Mouse (Mus musculus): ENCODE results near the gene Gclm. TPM values are rescaled to one million over a fixed set of nuclear protein-coding genes. Genes with fewer than 3 reads are reported as not detected.
A peak's percentile ranks its signal among the peaks of the same experiment; 100 is the strongest.
"Not testable (repeated sequence)": the region's sequence is repeated elsewhere in the genome, so short reads cannot be mapped to it uniquely, and the experiment has no call there.

The Gclm gene
- polyA plus RNA-seq, 1 experiment from 2014 or later: 45.0 TPM

DNA sequence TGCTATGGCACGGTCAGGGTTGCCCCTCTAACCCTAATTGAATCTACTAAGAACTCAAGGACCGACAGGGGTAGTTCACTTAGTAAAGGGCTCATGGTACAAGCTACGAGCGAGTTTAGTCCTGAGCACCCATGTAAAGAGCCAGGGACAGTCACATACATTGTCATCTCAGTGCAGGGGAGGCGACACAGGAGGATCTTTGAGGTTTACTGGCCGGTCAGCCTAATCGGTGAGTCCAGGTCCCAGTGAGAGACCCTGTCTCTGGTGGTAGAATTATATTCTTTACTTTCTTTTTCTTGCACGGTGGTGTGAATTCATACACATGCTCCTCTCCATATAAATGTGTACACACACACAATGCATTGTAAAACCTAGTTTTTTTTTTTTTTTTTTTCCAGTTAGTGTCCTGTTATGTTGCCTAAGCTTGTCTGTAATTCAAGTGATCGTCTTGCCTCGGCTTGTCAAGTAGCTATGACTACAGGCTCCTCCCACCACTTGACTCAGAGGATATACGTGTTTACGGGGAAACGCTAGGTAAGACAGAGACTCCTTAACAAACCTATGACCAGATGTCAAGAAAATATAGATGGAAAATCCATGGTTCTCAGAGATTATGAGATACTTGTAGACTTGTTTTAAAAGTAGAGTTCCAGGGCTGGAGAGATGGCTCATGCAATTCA is 33.8 kb upstream of the Gclm start:
- no peak for ATAC-seq (ENCODE audit: insufficient number of reproducible peaks, low FRiP score, low TSS enrichment, low read depth)
- no peak overlapping the region for H3K27ac ChIP-seq (replicated peaks; ENCODE audit: low read depth, low read length)

DNA sequence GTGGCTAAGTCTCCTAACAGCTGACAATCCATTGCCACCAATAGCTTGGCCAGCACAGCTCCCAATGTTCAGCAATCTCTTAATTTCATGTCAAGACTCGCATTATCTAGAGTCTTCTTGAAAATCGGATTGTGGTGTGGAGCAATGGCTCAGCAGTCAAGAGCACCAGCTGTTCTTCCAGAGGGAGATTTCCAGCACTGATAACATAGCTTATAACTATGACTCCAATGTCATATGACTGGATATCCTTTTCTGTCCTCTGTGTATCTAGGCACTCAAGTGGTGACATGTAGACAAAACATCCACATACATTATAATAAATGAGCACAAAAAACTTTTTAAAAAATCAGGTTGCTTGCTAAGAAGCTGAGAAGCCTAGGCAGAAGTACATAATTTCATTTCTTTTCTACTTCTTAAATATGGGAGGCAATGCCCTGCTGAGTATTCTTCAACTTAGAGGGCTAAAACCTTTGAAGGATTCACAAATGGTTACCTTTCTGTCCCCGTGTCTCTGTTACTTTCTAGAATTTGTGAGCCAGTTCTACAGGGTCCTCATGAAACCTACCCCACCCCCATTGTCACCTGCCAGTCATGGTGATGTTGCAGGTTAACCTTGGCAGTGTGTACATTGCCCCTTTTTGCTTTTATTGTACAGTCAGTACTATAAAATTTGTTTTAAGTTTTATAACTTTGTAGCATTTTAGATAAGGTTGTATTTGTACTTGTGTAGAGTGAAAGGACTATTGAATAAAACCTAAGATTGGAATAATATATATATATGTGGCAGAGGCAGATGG is 23.9 kb upstream of the Gclm start:
- Histone ChIP-seq H3K27ac (replicated peaks; ENCODE audit: low read depth, low read length) (no peak overlapping the region), H3K27me3 (ENCODE audit: control insufficient read depth, insufficient read depth, low read length) (no peaks in the 10 kb centered on the region), H3K9ac (ENCODE audit: low read length) (no peak overlapping the region), H3K9me3 (ENCODE audit: control insufficient read depth, low read length) (no peaks in the 10 kb centered on the region), H3K4me2 (ENCODE audit: low read depth, severe bottlenecking) (no peak overlapping the region), H3K4me1 (ENCODE audit: control insufficient read depth, insufficient read depth, low read length) (no peaks in the 10 kb centered on the region), H3K4me3 (ENCODE audit: low read depth, low read length) (no peak overlapping the region), H3K36me3 (ENCODE audit: control insufficient read depth, insufficient read depth, low read length) (no peaks in the 10 kb centered on the region)
- 89% methylated on average over 3 of the region's 3 CpGs for WGBS
- ATAC-seq (ENCODE audit: insufficient number of reproducible peaks, low FRiP score, low TSS enrichment, low read depth) (no peak), DNase-seq (ENCODE audit: low spot score) (no peak)

More for the DNA sequence above, 33.8 kb upstream of the Gclm start:
- no peak overlapping the region for H3K4me2 ChIP-seq (ENCODE audit: low read depth, severe bottlenecking)
- 76% methylated on average over 13 of the region's 13 CpGs for WGBS
- H3K36me3 ChIP-seq (ENCODE audit: control insufficient read depth, insufficient read depth, low read length): no peaks in the 10 kb centered on the region
- H3K9ac ChIP-seq (ENCODE audit: low read length): no peak overlapping the region
- H3K4me3 ChIP-seq (ENCODE audit: low read depth, low read length): no peak overlapping the region
- no peaks in the 10 kb centered on the region for H3K9me3 ChIP-seq (ENCODE audit: control insufficient read depth, low read length)
- DNase-seq (ENCODE audit: low spot score): no peak
- peaks cover 3% of the 10 kb centered on the region; the same call in 1 of the 2 replicates for H3K4me1 ChIP-seq (ENCODE audit: control insufficient read depth, insufficient read depth, low read length)
- H3K27me3 ChIP-seq (ENCODE audit: control insufficient read depth, insufficient read depth, low read length): no peaks in the 10 kb centered on the region

DNA sequence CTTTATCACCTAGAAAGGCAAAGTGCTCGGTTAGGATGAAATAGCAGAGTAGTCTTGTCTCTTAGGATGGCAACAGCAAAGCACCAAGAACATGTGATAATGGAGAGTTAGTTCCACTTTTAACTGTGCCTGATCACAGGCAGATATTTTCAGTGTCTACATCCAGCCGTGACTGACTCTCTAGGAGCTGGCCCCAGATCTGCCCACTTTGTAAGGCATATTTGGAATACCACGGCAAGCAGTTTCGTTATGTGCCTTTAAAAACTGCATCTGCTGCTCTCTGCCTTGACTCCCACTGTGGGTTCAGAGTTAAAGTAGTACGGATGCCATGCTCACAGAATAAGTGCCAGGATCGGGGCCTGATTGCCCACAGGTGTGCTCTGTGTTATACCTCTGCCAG is 18.4 kb upstream of the Gclm start:
- H3K4me2 ChIP-seq (ENCODE audit: low read depth, severe bottlenecking); H3K9me3 ChIP-seq (ENCODE audit: control insufficient read depth, low read length); H3K36me3 ChIP-seq (ENCODE audit: control insufficient read depth, insufficient read depth, low read length); H3K27ac ChIP-seq (replicated peaks; ENCODE audit: low read depth, low read length); ATAC-seq (ENCODE audit: insufficient number of reproducible peaks, low FRiP score, low TSS enrichment, low read depth); H3K4me1 ChIP-seq (ENCODE audit: control insufficient read depth, insufficient read depth, low read length); DNase-seq (ENCODE audit: low spot score); H3K9ac ChIP-seq (ENCODE audit: low read length); H3K4me3 ChIP-seq (ENCODE audit: low read depth, low read length); H3K27me3 ChIP-seq (ENCODE audit: control insufficient read depth, insufficient read depth, low read length): not testable (repeated sequence)
- WGBS: 70% methylated on average over 6 of the region's 6 CpGs

DNA sequence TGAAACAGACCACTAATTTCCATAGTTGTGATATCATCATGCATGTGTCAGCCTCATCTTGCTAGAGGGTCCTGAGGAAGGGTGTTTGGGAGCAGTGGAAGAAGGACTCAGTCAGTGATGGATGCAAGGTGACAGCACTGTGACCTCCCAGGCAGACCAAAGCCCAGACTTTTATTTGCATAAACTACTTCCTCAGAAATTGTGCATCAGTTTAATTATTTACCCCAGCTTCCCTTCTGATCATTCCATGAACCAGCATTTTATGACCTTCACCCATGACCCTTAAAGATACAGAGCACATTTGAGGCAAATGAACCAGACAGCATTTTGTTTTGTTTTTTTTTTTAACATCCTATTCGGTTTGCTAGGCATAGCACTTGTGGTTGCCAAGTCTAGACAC is 9.6 kb upstream of the Gclm start:
- H3K9me3 ChIP-seq (ENCODE audit: control insufficient read depth, low read length): no peaks in the 10 kb centered on the region
- no peaks in the 10 kb centered on the region for H3K36me3 ChIP-seq (ENCODE audit: control insufficient read depth, insufficient read depth, low read length)
- 66% methylated on average over 1 of the region's 1 CpGs for WGBS
- H3K27me3 ChIP-seq (ENCODE audit: control insufficient read depth, insufficient read depth, low read length): no peaks in the 10 kb centered on the region
- DNase-seq (ENCODE audit: low spot score) (no peak), ATAC-seq (ENCODE audit: insufficient number of reproducible peaks, low FRiP score, low TSS enrichment, low read depth) (no peak)
- H3K4me1 ChIP-seq (ENCODE audit: control insufficient read depth, insufficient read depth, low read length): no peaks in the 10 kb centered on the region
- no peak overlapping the region for H3K4me2 ChIP-seq (ENCODE audit: low read depth, severe bottlenecking)
- no peak overlapping the region for H3K27ac ChIP-seq (replicated peaks; ENCODE audit: low read depth, low read length)
- H3K4me3 ChIP-seq (ENCODE audit: low read depth, low read length): no peak overlapping the region
- no peak overlapping the region for H3K9ac ChIP-seq (ENCODE audit: low read length)

DNA sequence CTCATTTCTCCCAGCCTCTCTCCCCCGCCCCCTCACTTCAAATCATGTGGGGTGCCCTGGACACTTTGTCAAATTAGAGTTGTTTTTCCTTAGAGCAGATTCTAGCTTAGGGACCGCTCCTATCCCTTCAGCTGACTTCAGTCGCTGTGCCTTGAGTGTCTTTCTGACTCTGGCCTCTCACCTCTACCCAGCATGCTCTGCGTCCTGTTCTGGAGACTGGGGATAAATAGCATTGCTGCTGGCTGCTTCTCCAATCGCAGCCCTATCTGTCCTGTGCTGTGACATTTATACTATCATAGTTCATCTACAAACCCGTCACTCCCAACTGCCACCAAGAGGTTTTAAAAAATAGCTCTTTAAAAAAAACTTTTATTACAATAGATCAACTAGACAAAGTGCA is 2.5 kb upstream of the Gclm start:
- Histone ChIP-seq H3K4me3 (ENCODE audit: low read depth, low read length) (no peak overlapping the region), H3K4me1 (ENCODE audit: control insufficient read depth, insufficient read depth, low read length) (no peaks in the 10 kb centered on the region), H3K27me3 (ENCODE audit: control insufficient read depth, insufficient read depth, low read length) (no peaks in the 10 kb centered on the region), H3K9me3 (ENCODE audit: control insufficient read depth, low read length) (no peaks in the 10 kb centered on the region), H3K9ac (ENCODE audit: low read length) (no peak overlapping the region), H3K36me3 (ENCODE audit: control insufficient read depth, insufficient read depth, low read length) (no peaks in the 10 kb centered on the region), H3K27ac (replicated peaks; ENCODE audit: low read depth, low read length) (no peak overlapping the region), H3K4me2 (ENCODE audit: low read depth, severe bottlenecking) (no peak overlapping the region)
- no peak for DNase-seq (ENCODE audit: low spot score)
- ATAC-seq (ENCODE audit: insufficient number of reproducible peaks, low FRiP score, low TSS enrichment, low read depth): no peak
- WGBS: 63% methylated on average over 6 of the region's 6 CpGs

DNA sequence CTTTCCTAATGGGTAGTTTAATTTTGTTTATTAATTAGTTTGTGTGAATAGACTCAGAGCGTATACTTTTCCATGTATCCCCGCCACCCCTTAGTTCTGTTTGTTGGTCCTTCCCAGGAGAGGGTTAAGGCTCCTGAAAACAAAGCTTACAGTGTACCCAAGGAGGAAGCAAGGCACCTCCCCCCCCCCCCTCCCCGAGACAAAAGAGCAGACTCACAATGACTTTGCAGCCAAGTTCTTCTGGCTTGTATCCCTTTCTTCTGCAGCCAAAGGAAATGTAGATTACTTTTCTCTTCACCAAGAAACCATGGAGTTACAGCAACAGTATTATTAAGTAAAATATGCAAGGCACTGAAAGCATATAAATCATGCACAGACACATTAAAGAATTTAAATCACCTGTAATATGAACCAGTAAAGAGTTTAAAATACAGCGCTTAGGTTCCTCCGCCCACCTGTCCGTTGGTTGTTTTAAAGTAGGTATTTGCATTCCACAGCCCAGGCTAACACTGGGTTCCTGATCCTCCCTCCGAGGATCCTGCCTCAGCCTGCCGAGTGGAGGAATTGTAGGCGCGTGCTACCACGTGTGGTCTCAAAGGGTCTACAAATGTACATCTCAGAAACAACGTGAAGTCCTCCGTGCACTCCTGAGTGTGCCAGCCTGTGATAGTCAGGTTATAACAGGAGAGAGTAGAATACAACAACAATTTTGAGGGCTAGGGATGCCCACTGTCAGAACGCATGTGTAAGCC is 1.8 kb upstream of the Gclm start:
- 52% methylated on average over 14 of the region's 14 CpGs for WGBS
- DNase-seq (ENCODE audit: low spot score): no peak

DNA sequence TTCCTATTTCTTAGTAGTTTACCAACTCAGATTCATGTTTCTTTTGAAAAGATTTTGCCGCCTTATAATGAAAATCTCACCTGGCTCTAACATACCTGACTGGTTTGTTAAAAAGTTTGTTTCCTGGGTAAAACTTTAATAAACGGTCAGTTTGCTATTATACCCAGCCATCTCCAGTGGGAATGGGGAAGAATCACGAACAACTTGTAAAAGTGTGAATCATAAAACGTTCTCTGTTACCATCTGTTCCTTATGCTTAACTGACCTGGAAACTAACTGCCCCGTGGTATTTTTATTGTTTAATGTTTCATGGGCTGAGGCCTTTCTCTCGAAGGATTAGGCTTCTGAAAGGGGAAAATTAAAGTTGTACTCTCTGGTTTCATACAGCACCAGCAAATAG is 598 bp upstream of the Gclm start:
- Histone ChIP-seq H3K36me3 (ENCODE audit: control insufficient read depth, insufficient read depth, low read length) (no peaks in the 10 kb centered on the region), H3K4me2 (ENCODE audit: low read depth, severe bottlenecking) (peak overlapping the region; percentile 81), H3K27ac (replicated peaks; ENCODE audit: low read depth, low read length) (no peak overlapping the region), H3K9me3 (ENCODE audit: control insufficient read depth, low read length) (no peaks in the 10 kb centered on the region), H3K4me1 (ENCODE audit: control insufficient read depth, insufficient read depth, low read length) (no peaks in the 10 kb centered on the region), H3K9ac (ENCODE audit: low read length) (peak overlapping the region; percentile 30; the same call in 1 of the 2 replicates), H3K27me3 (ENCODE audit: control insufficient read depth, insufficient read depth, low read length) (no peaks in the 10 kb centered on the region), H3K4me3 (ENCODE audit: low read depth, low read length) (no peak overlapping the region)
- WGBS: 55% methylated on average over 6 of the region's 6 CpGs
- DNase-seq (ENCODE audit: low spot score) (no peak), ATAC-seq (ENCODE audit: insufficient number of reproducible peaks, low FRiP score, low TSS enrichment, low read depth) (no peak)

More for the DNA sequence above, 1.8 kb upstream of the Gclm start:
- Histone ChIP-seq H3K9me3 (ENCODE audit: control insufficient read depth, low read length) (no peaks in the 10 kb centered on the region), H3K4me3 (ENCODE audit: low read depth, low read length) (no peak overlapping the region), H3K27me3 (ENCODE audit: control insufficient read depth, insufficient read depth, low read length) (no peaks in the 10 kb centered on the region), H3K4me2 (ENCODE audit: low read depth, severe bottlenecking) (no peak overlapping the region), H3K27ac (replicated peaks; ENCODE audit: low read depth, low read length) (no peak overlapping the region), H3K36me3 (ENCODE audit: control insufficient read depth, insufficient read depth, low read length) (no peaks in the 10 kb centered on the region), H3K4me1 (ENCODE audit: control insufficient read depth, insufficient read depth, low read length) (no peaks in the 10 kb centered on the region), H3K9ac (ENCODE audit: low read length) (no peak overlapping the region)
- ATAC-seq (ENCODE audit: insufficient number of reproducible peaks, low FRiP score, low TSS enrichment, low read depth): no peak

DNA sequence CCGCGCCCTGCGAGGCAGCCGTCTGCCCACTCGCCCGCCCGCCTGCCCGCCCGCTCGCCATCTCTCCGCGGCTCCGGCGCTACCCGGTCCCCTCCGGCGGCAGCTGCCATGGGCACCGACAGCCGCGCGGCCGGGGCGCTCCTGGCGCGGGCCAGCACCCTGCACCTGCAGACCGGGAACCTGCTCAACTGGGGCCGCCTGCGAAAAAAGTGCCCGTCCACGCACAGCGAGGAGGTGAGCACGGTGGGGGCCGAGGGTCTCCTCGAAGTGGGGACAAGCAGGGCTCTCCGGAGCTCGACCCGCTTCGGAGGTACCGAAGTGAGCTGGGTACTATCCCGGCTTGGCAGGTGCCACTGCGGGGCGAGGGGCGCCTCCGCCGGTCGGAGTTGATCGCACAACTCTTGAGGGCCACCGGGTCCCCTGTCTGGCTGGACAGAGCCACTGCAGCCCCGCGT is 548 bp downstream of the Gclm start:
- WGBS: under 1% methylated on average over 44 of the region's 50 CpGs
- ATAC-seq (ENCODE audit: insufficient number of reproducible peaks, low FRiP score, low TSS enrichment, low read depth) (peak; percentile 56), DNase-seq (ENCODE audit: low spot score) (peak; percentile 68)
- Histone ChIP-seq H3K4me1 (ENCODE audit: control insufficient read depth, insufficient read depth, low read length) (no peaks in the 10 kb centered on the region), H3K36me3 (ENCODE audit: control insufficient read depth, insufficient read depth, low read length) (no peaks in the 10 kb centered on the region), H3K9me3 (ENCODE audit: control insufficient read depth, low read length) (no peaks in the 10 kb centered on the region), H3K27me3 (ENCODE audit: control insufficient read depth, insufficient read depth, low read length) (no peaks in the 10 kb centered on the region), H3K4me3 (ENCODE audit: low read depth, low read length) (peak overlapping the region; percentile 78), H3K9ac (ENCODE audit: low read length) (peak overlapping the region; percentile 81), H3K4me2 (ENCODE audit: low read depth, severe bottlenecking) (peak overlapping the region; percentile 81), H3K27ac (replicated peaks; ENCODE audit: low read depth, low read length) (peak overlapping the region; percentile 48)

Data from limb, embryonic 11.5 days (tissue).